Mouse (Mus musculus) heart, embryonic 10.5 days (tissue): Measurements from ENCODE around the gene Wdr20. TPM values are rescaled to one million over a fixed set of nuclear protein-coding genes. Genes with fewer than 3 reads are reported as not detected.

Experiments
- DNase-seq: peaks from one replicate; pipeline ENCODE4 v3.0.0-alpha.2; 2017; ENCODE audit warnings: low spot score
- H3K27ac ChIP-seq: fragments of 300-500 bp; sonication (generic); 2 replicates; pipeline ENCODE4 v1.5.1; 2016; ENCODE audit warnings: mild to moderate bottlenecking
- H3K27me3 ChIP-seq: fragments of 300-500 bp; sonication (generic); 2 replicates; pipeline ENCODE4 v1.6.1; 2016; ENCODE audit warnings: mild to moderate bottlenecking; ENCODE audit not compliant: poor library complexity, insufficient read depth, severe bottlenecking
- H3K36me3 ChIP-seq: fragments of 300-500 bp; sonication (generic); 2 replicates; pipeline ENCODE4 v1.6.1; 2016; ENCODE audit warnings: mild to moderate bottlenecking, moderate library complexity
- H3K4me1 ChIP-seq: fragments of 300-500 bp; sonication (generic); 2 replicates; pipeline ENCODE4 v1.6.1; 2016; ENCODE audit warnings: mild to moderate bottlenecking
- H3K4me3 ChIP-seq: fragments of 300-500 bp; sonication (generic); 2 replicates; pipeline ENCODE4 v1.5.1; 2016; ENCODE audit warnings: mild to moderate bottlenecking, moderate library complexity
- H3K9me3 ChIP-seq: fragments of 300-500 bp; sonication (generic); 2 replicates; pipeline ENCODE4 v1.6.1; 2016; ENCODE audit warnings: mild to moderate bottlenecking, moderate library complexity
- WGBS: fragments of 180-500 bp; shearing (Covaris S2); methylation state at CpG from one replicate; pipeline ENCODE4 v1.1.7; 2016; 5-methylcytosine and 5-hydroxymethylcytosine counted together
- polyA plus RNA-seq: library from polyadenylated mRNA; unstranded; fragments of >200 nt; fragmentation: Nextera tagmentation; extraction: Ambion mirVana; gene quantifications from 2 replicates; pipeline ENCODE4 v1.2.1, GENCODE M21; 2016

Wdr20 gene
- polyA plus RNA-seq, 1 experiment from 2014 or later, result 21.6 TPM

- WGBS, result 89% methylated on average over 2 of the region's 2 CpGs
- Histone ChIP-seq H3K9me3 (no peaks in the 10 kb centered on the region), H3K27ac (no peak overlapping the region), H3K4me1 (no peaks in the 10 kb centered on the region), H3K27me3 (no peaks in the 10 kb centered on the region), H3K36me3 (no peaks in the 10 kb centered on the region; the same call in 1 of the 2 replicates), H3K4me3 (no peak overlapping the region)
- no peak for DNase-seq
Observed at GRCm38 (mm10) chr12:110816833-110817232, 79.1 kb downstream of the Wdr20 start.

- no peaks in the 10 kb centered on the region; the same call in 1 of the 2 replicates for H3K36me3 ChIP-seq
- no peaks in the 10 kb centered on the region for H3K27me3 ChIP-seq
- no peaks in the 10 kb centered on the region for H3K4me1 ChIP-seq
- no peak overlapping the region for H3K27ac ChIP-seq
- no peaks in the 10 kb centered on the region for H3K9me3 ChIP-seq
- no peak overlapping the region for H3K4me3 ChIP-seq
- WGBS, result 61% methylated on average over 8 of the region's 8 CpGs
- no peak for DNase-seq
Observed at GRCm38 (mm10) chr12:110819367-110819766, 81.6 kb downstream of the Wdr20 start.

GRCm38 (mm10) chr12:110821787-110822186 lies 84.0 kb downstream of the Wdr20 start:
- H3K9me3 ChIP-seq, result no peaks in the 10 kb centered on the region
- no peak overlapping the region for H3K4me3 ChIP-seq
- H3K4me1 ChIP-seq, result no peaks in the 10 kb centered on the region
- H3K36me3 ChIP-seq, result no peaks in the 10 kb centered on the region; the same call in 1 of the 2 replicates
- no peak for DNase-seq
- H3K27me3 ChIP-seq, result no peaks in the 10 kb centered on the region
- WGBS, result 78% methylated on average over 2 of the region's 2 CpGs
- H3K27ac ChIP-seq, result no peak overlapping the region

GRCm38 (mm10) chr12:110822366-110822765 lies 84.6 kb downstream of the Wdr20 start:
- H3K27ac ChIP-seq, result no peak overlapping the region
- DNase-seq, result no peak
- no peaks in the 10 kb centered on the region for H3K9me3 ChIP-seq
- H3K4me1 ChIP-seq, result no peaks in the 10 kb centered on the region
- WGBS, result 84% methylated on average over 7 of the region's 7 CpGs
- no peak overlapping the region for H3K4me3 ChIP-seq
- H3K27me3 ChIP-seq, result no peaks in the 10 kb centered on the region
- peaks cover under 1% of the 10 kb centered on the region; the same call in 1 of the 2 replicates for H3K36me3 ChIP-seq

- 91% methylated on average over 4 of the region's 4 CpGs for WGBS
- H3K9me3 ChIP-seq, result no peaks in the 10 kb centered on the region
Observed at GRCm38 (mm10) chr12:110828908-110829307, 91.2 kb downstream of the Wdr20 start.

GRCm38 (mm10) chr12:110830293-110831024 lies 92.7 kb downstream of the Wdr20 start:
- H3K4me1 ChIP-seq, result no peaks in the 10 kb centered on the region
- no peak overlapping the region for H3K4me3 ChIP-seq
- DNase-seq, result no peak
- no peaks in the 10 kb centered on the region for H3K27me3 ChIP-seq
- no peak overlapping the region for H3K27ac ChIP-seq
- no peaks in the 10 kb centered on the region for H3K9me3 ChIP-seq
- 86% methylated on average over 9 of the region's 11 CpGs for WGBS
- H3K36me3 ChIP-seq, result peaks cover 2% of the 10 kb centered on the region; the same call in 1 of the 2 replicates

More at GRCm38 (mm10) chr12:110828908-110829307, 91.2 kb downstream of the Wdr20 start:
- no peak overlapping the region for H3K27ac ChIP-seq
- no peak for DNase-seq
- H3K4me1 ChIP-seq, result no peaks in the 10 kb centered on the region
- H3K36me3 ChIP-seq, result peaks cover 2% of the 10 kb centered on the region; the same call in 1 of the 2 replicates
- H3K4me3 ChIP-seq, result no peak overlapping the region
- H3K27me3 ChIP-seq, result no peaks in the 10 kb centered on the region

GRCm38 (mm10) chr12:110835182-110835581 lies 97.4 kb downstream of the Wdr20 start:
- no peaks in the 10 kb centered on the region for H3K9me3 ChIP-seq
- no peak overlapping the region for H3K4me3 ChIP-seq
- H3K27me3 ChIP-seq, result peaks cover 6% of the 10 kb centered on the region
- DNase-seq, result no peak
- H3K27ac ChIP-seq, result no peak overlapping the region
- 92% methylated on average over 3 of the region's 3 CpGs for WGBS
- H3K36me3 ChIP-seq, result no peaks in the 10 kb centered on the region
- H3K4me1 ChIP-seq, result peaks cover 7% of the 10 kb centered on the region

GRCm38 (mm10) chr12:110836729-110837128 lies 99.0 kb downstream of the Wdr20 start:
- no peak for DNase-seq
- H3K27ac ChIP-seq, result 0 out of 2 replicates have a peak overlapping the region, but pooled peaks have one; percentile 17
- 50% methylated on average over 6 of the region's 6 CpGs for WGBS

GRCm38 (mm10) chr12:110837192-110837841 lies 99.6 kb downstream of the Wdr20 start:
- H3K27me3 ChIP-seq, result peaks cover 6% of the 10 kb centered on the region
- no peak for DNase-seq
- 43% methylated on average over 5 of the region's 5 CpGs for WGBS
- 0 out of 2 replicates have a peak overlapping the region, but pooled peaks have one; percentile 17 for H3K27ac ChIP-seq
- no peak overlapping the region for H3K4me3 ChIP-seq
- H3K9me3 ChIP-seq, result no peaks in the 10 kb centered on the region
- H3K36me3 ChIP-seq, result no peaks in the 10 kb centered on the region
- peaks cover 7% of the 10 kb centered on the region for H3K4me1 ChIP-seq

More at GRCm38 (mm10) chr12:110836729-110837128, 99.0 kb downstream of the Wdr20 start:
- Histone ChIP-seq H3K27me3 (peaks cover 6% of the 10 kb centered on the region), H3K9me3 (no peaks in the 10 kb centered on the region), H3K4me3 (no peak overlapping the region), H3K36me3 (no peaks in the 10 kb centered on the region), H3K4me1 (peaks cover 7% of the 10 kb centered on the region)

- H3K4me3 ChIP-seq, result no peak overlapping the region
- WGBS, result 85% methylated on average over 8 of the region's 8 CpGs
- H3K9me3 ChIP-seq, result no peaks in the 10 kb centered on the region
- peaks cover 6% of the 10 kb centered on the region for H3K27me3 ChIP-seq
- peaks cover 7% of the 10 kb centered on the region for H3K4me1 ChIP-seq
- no peak for DNase-seq
- no peaks in the 10 kb centered on the region for H3K36me3 ChIP-seq
- H3K27ac ChIP-seq, result no peak overlapping the region
Observed at GRCm38 (mm10) chr12:110837850-110838249, 100.1 kb downstream of the Wdr20 start.

GRCm38 (mm10) chr12:110840348-110841198 lies 102.8 kb downstream of the Wdr20 start, which contains the start of gene Mok:
Gene Mok (minus strand): TSS chr12:110840939.
- peak within 1 kb of the TSS; percentile 88 for H3K4me3 ChIP-seq
- WGBS, result under 1% methylated on average over 71 of the region's 71 CpGs
- peak within 1 kb of the TSS; percentile 80 for H3K27ac ChIP-seq
- H3K36me3 ChIP-seq, result no peaks in the 10 kb centered on the region
- peak; percentile 96 for DNase-seq
- H3K4me1 ChIP-seq, result peaks cover 11% of the 10 kb centered on the region
- peaks cover 6% of the 10 kb centered on the region for H3K27me3 ChIP-seq
- no peaks in the 10 kb centered on the region for H3K9me3 ChIP-seq

- Histone ChIP-seq H3K27me3 (peaks cover 6% of the 10 kb centered on the region), H3K4me3 (peak overlapping the region; percentile 2; the same call in 1 of the 2 replicates), H3K4me1 (peaks cover 15% of the 10 kb centered on the region), H3K27ac (no peak overlapping the region), H3K9me3 (no peaks in the 10 kb centered on the region), H3K36me3 (no peaks in the 10 kb centered on the region)
- no peak for DNase-seq
- 68% methylated on average over 5 of the region's 5 CpGs for WGBS
Observed at GRCm38 (mm10) chr12:110841731-110842493, 104.2 kb downstream of the Wdr20 start.
